In genomic region chr11:115460976-115461375, GRCm38 (mm10) we compare ENCODE assay signal across 28 mouse cellular contexts. TPM values are rescaled to one million over a fixed set of nuclear protein-coding genes. Genes with fewer than 3 reads are reported as not detected.
"Had no signal": no experiment of that assay in that cellular context is flagged by ENCODE, and none has a peak within 500 bp of the region (broad histone marks: within the 10 kb centered on the region; RNA-seq: fewer than 3 reads in every experiment).

No protein-coding gene starts in this region.

- H3K9ac ChIP-seq: limb, embryonic 12.5 days; limb, embryonic 15.5 days; liver, embryonic 15.5 days; lung, embryonic 15.5 days; midbrain, embryonic 13.5 days; neural tube, embryonic 13.5 days; stomach, embryonic 15.5 days had no signal

- H3K4me2 ChIP-seq: limb, embryonic 12.5 days; limb, embryonic 15.5 days; liver, embryonic 11.5 days; liver, embryonic 15.5 days; lung, embryonic 15.5 days; midbrain, embryonic 13.5 days; neural tube, embryonic 13.5 days; stomach, embryonic 15.5 days had no signal

- H3K27ac ChIP-seq: limb, embryonic 12.5 days; limb, embryonic 15.5 days; liver, embryonic 15.5 days; lung, embryonic 15.5 days; midbrain, embryonic 10.5 days; midbrain, embryonic 13.5 days; neural tube, embryonic 13.5 days; stomach, embryonic 15.5 days had no signal

- DNase-seq: kidney, adult 18-20 months; kidney, adult 9 months; kidney, postnatal 25 days; left cerebral cortex, postnatal 4 days; lung, adult 18-20 months; lung, postnatal 10 days; lung, postnatal 36 days; retina, postnatal 1 day; right cerebral cortex, postnatal 25 days; spleen, adult 18-20 months had no signal

- H3K36me3 ChIP-seq: limb, embryonic 12.5 days; limb, embryonic 15.5 days; liver, embryonic 15.5 days; lung, embryonic 15.5 days; midbrain, embryonic 10.5 days; midbrain, embryonic 13.5 days; neural tube, embryonic 13.5 days; stomach, embryonic 15.5 days had no signal

- ATAC-seq: intestine, embryonic 16.5 days; midbrain, embryonic 13.5 days; midbrain, embryonic 16.5 days had no signal

- H3K4me1 ChIP-seq: liver, embryonic 15.5 days had no signal

- H3K4me3 ChIP-seq: limb, embryonic 12.5 days; limb, embryonic 15.5 days; liver, embryonic 15.5 days; lung, embryonic 15.5 days; megakaryocyte, embryonic 14.5 days; midbrain, embryonic 10.5 days; midbrain, embryonic 13.5 days; myocyte; neural tube, embryonic 13.5 days; stomach, embryonic 15.5 days had no signal

- H3K9me3 ChIP-seq: limb, embryonic 12.5 days; limb, embryonic 15.5 days; liver, embryonic 15.5 days; lung, embryonic 15.5 days; midbrain, embryonic 10.5 days; midbrain, embryonic 13.5 days; neural tube, embryonic 13.5 days; stomach, embryonic 15.5 days had no signal

- H3K27me3 ChIP-seq: limb, embryonic 15.5 days; lung, embryonic 15.5 days; midbrain, embryonic 13.5 days; stomach, embryonic 15.5 days had no signal

RNA-seq across cellular contexts. Expression of gene Slc16a5, which starts 1.3 kb away (rescaled TPM):
- total RNA-seq: layer of hippocampus, postnatal 14 days; left cerebral cortex, adult 8-10 months; left cerebral cortex, postnatal 4 days; monocyte, adult 5-6 weeks had no signal
- polyA plus RNA-seq: limb, embryonic 12.5 days; limb, embryonic 15.5 days; liver, embryonic 11.5 days had no signal

RNA-seq across cellular contexts. Expression of gene Trim80, which starts 20.6 kb away (rescaled TPM):
- total RNA-seq: layer of hippocampus, postnatal 14 days; left cerebral cortex, postnatal 14 days; monocyte, adult 5-6 weeks; neutrophil, adult 5-6 weeks had no signal
- polyA plus RNA-seq: limb, embryonic 12.5 days; limb, embryonic 15.5 days; lung, embryonic 15.5 days; midbrain, embryonic 13.5 days; midbrain, embryonic 16.5 days; myocyte; neural tube, embryonic 13.5 days had no signal
